Comparison of ENCODE assay signal across 20 mouse cellular contexts in genomic region chr15:71326596-71326995, GRCm38 (mm10).
DNase-seq lines count a peak whose midpoint lies in the region; ATAC-seq and TF ChIP-seq lines count a peak whose summit lies in the region.
"Had no signal": no experiment of that assay in that cellular context is flagged by ENCODE, and none has a peak within 500 bp of the region (broad histone marks: within the 10 kb centered on the region; RNA-seq: fewer than 3 reads in every experiment).

No protein-coding gene starts in this region.

- H3K36me3 ChIP-seq in hindbrain, embryonic 11.5 days (ENCODE audit: control insufficient read depth, insufficient read depth, low read length), result no peaks in the 10 kb centered on the region
- no peaks in the 10 kb centered on the region for H3K36me3 ChIP-seq in hindbrain, postnatal 0 days (ENCODE audit: insufficient read depth, low read length)
- H3K36me3 ChIP-seq in neural tube, embryonic 13.5 days, result no peaks in the 10 kb centered on the region
- H3K36me3 ChIP-seq: embryonic facial prominence, embryonic 13.5 days; forebrain, embryonic 12.5 days; heart, embryonic 12.5 days; hindbrain, embryonic 10.5 days; hindbrain, embryonic 15.5 days had no signal

- no peak for DNase-seq in hindbrain, embryonic 11.5 days (ENCODE audit: low spot score)
- DNase-seq in hindbrain, postnatal 0 days (ENCODE audit: low spot score), result no peak
- DNase-seq in 3T3-L1 (ENCODE audit: low read depth, low spot score), result peak; percentile 80
- peak; percentile 66 for DNase-seq in NIH3T3 (ENCODE audit: low read depth)
- no peak for DNase-seq in embryo, embryonic 10 days (ENCODE audit: low spot score)
- DNase-seq in cerebellum, adult 9-11 months, result no peak
- DNase-seq: adrenal gland, postnatal 25 days; B cell, adult 2 months; cerebellum, adult 11 months; cerebellum, adult 8-10 months; cerebellum, postnatal 25 days; gastrocnemius, postnatal 14 days; kidney, adult 11 months had no signal

- peak; percentile 19; the same call in 1 of the 2 replicates for ATAC-seq in hindbrain, embryonic 11.5 days (ENCODE audit: low FRiP score)
- no peak for ATAC-seq in hindbrain, postnatal 0 days
- ATAC-seq in neural tube, embryonic 13.5 days (ENCODE audit: low read depth), result 0 out of 2 replicates have a peak, but pooled peaks have one; percentile 36
- ATAC-seq: forebrain, embryonic 16.5 days had no signal

- no peaks in the 10 kb centered on the region for H3K4me1 ChIP-seq in hindbrain, embryonic 11.5 days (replicated peaks; ENCODE audit: control insufficient read depth, insufficient read depth, low read length)
- no peaks in the 10 kb centered on the region for H3K4me1 ChIP-seq in hindbrain, postnatal 0 days (ENCODE audit: insufficient read depth, low read length)
- no peaks in the 10 kb centered on the region for H3K4me1 ChIP-seq in neural tube, embryonic 13.5 days (replicated peaks)
- H3K4me1 ChIP-seq: embryonic facial prominence, embryonic 13.5 days; forebrain, embryonic 12.5 days; heart, embryonic 12.5 days; hindbrain, embryonic 10.5 days; hindbrain, embryonic 15.5 days had no signal

- no peak for TF ChIP-seq CTCF in hindbrain, postnatal 0 days (IDR thresholded peaks at IDR 0.05; ENCODE audit: low read depth)

- 78% methylated on average over 3 of the region's 3 CpGs for WGBS in hindbrain, embryonic 11.5 days
- 78% methylated on average over 3 of the region's 3 CpGs for WGBS in hindbrain, postnatal 0 days
- whole genome bisulfite sequencing in neural tube, embryonic 13.5 days, result 61% methylated on average over 3 of the region's 3 CpGs

- no peaks in the 10 kb centered on the region for H3K9me3 ChIP-seq in hindbrain, embryonic 11.5 days (ENCODE audit: control insufficient read depth, low read length)
- no peaks in the 10 kb centered on the region for H3K9me3 ChIP-seq in hindbrain, postnatal 0 days (ENCODE audit: low read length)
- no peaks in the 10 kb centered on the region for H3K9me3 ChIP-seq in neural tube, embryonic 13.5 days
- H3K9me3 ChIP-seq: embryonic facial prominence, embryonic 13.5 days; forebrain, embryonic 12.5 days; hindbrain, embryonic 10.5 days; hindbrain, embryonic 15.5 days had no signal

- no peak overlapping the region for H3K27ac ChIP-seq in hindbrain, embryonic 11.5 days (ENCODE audit: low read depth, low read length)
- no peak overlapping the region for H3K27ac ChIP-seq in hindbrain, postnatal 0 days
- no peak overlapping the region for H3K27ac ChIP-seq in neural tube, embryonic 13.5 days (replicated peaks)
- H3K27ac ChIP-seq: embryonic facial prominence, embryonic 13.5 days; forebrain, embryonic 12.5 days; hindbrain, embryonic 10.5 days; hindbrain, embryonic 15.5 days had no signal

- no peak overlapping the region for H3K4me3 ChIP-seq in hindbrain, embryonic 11.5 days (ENCODE audit: low read depth, low read length)
- no peak overlapping the region for H3K4me3 ChIP-seq in hindbrain, postnatal 0 days (ENCODE audit: low read length)
- H3K4me3 ChIP-seq in neural tube, embryonic 13.5 days, result no peak overlapping the region
- H3K4me3 ChIP-seq: embryonic facial prominence, embryonic 13.5 days; forebrain, embryonic 12.5 days; heart, embryonic 12.5 days; hindbrain, embryonic 10.5 days; hindbrain, embryonic 15.5 days had no signal

- no peak overlapping the region for H3K4me2 ChIP-seq in hindbrain, embryonic 11.5 days (replicated peaks; ENCODE audit: low read depth, low read length)
- H3K4me2 ChIP-seq in hindbrain, postnatal 0 days (ENCODE audit: low read depth, low read length), result no peak overlapping the region
- H3K4me2 ChIP-seq in neural tube, embryonic 13.5 days, result no peak overlapping the region
- H3K4me2 ChIP-seq: embryonic facial prominence, embryonic 13.5 days; forebrain, embryonic 12.5 days; heart, embryonic 12.5 days; hindbrain, embryonic 15.5 days had no signal

- no peaks in the 10 kb centered on the region for H3K27me3 ChIP-seq in hindbrain, embryonic 11.5 days (ENCODE audit: control insufficient read depth, insufficient read depth, low read length)
- no peaks in the 10 kb centered on the region for H3K27me3 ChIP-seq in hindbrain, postnatal 0 days (ENCODE audit: insufficient read depth, low read length)
- H3K27me3 ChIP-seq in neural tube, embryonic 13.5 days, result no peaks in the 10 kb centered on the region
- H3K27me3 ChIP-seq: embryonic facial prominence, embryonic 13.5 days; forebrain, embryonic 12.5 days; heart, embryonic 12.5 days; hindbrain, embryonic 15.5 days had no signal

- H3K9ac ChIP-seq in hindbrain, embryonic 11.5 days (ENCODE audit: low read depth, low read length), result no peak overlapping the region
- H3K9ac ChIP-seq in hindbrain, postnatal 0 days (replicated peaks; ENCODE audit: low read length), result no peak overlapping the region
- no peak overlapping the region for H3K9ac ChIP-seq in neural tube, embryonic 13.5 days
- H3K9ac ChIP-seq: embryonic facial prominence, embryonic 13.5 days; forebrain, embryonic 12.5 days; heart, embryonic 12.5 days; hindbrain, embryonic 15.5 days had no signal

Comparison
In these comparisons a context has a peak if more than half of its experiments do, and no peak if none do; other contexts are left out.
1. DNase-seq: peak in 3T3-L1 (single experiment) and NIH3T3 (single experiment); none in hindbrain, embryonic 11.5 days (single experiment), hindbrain, postnatal 0 days (single experiment), embryo, embryonic 10 days (single experiment) and cerebellum, adult 9-11 months (single experiment).